Mouse (Mus musculus): Measurements from ENCODE around the gene Ncoa3.

Ncoa3 gene

DNA sequence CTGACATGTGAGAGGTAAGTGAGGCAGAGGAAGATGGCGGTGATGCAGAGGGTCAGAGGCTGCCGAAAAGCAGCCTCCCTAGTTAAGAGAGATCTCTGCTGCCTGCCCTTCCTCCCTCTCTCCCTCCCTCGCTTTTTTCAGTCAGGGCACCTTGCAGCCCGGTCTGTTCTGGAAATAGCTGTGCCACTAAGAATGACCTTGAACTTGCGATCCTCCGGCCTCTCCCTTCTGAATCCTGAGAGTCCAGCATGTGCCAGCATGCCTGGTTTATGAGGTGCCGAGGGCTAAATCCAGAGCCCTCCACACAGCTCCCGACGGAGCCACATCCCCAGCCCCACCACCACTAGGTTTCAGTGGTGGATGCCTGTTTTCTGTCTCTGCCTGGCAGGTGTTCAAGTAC is 113.5 kb downstream of the Ncoa3 start:
- DNase-seq (ENCODE audit: low spot score), result no peak

DNA sequence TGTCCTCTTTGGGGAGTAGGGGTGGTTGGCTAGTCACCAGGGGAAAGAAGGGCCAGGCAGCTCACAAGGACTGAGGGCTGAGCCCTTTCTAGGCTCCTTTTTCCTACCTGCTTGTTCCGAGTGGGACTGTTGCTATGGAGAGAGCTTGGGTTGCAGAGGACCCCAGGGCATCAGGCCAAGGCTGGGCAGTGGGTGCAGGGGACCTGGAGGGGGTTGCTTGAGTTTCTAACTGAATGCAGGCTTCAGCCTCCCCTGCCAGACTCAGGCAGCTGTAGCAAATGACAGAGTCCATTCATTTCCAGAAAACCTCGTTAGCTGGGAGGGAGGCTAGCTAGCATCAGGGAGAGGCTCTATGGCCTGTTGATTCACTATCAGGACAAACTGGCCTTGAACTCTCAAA is 114.2 kb downstream of the Ncoa3 start:
- no peak for DNase-seq (ENCODE audit: low spot score)

DNA sequence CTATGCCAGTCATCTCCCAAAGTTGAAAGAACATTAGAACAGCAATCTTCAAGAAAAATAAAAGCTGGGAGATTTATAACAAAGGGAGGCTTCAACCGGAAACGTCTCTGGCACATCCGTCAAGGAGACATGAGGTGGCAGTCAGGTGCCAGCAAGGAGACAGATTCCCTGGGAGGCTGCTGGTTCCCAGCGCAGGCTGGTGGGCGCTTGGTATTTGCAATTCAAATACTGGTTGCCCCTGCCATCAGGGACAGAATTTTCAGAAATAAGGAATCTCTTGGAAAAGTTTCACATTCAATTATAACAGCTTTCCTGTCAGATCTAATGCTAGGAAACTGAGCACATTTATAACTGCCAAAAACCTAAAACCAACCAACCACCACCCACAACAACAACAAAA is 115.5 kb downstream of the Ncoa3 start:
- DNase-seq (ENCODE audit: low spot score), result no peak

DNA sequence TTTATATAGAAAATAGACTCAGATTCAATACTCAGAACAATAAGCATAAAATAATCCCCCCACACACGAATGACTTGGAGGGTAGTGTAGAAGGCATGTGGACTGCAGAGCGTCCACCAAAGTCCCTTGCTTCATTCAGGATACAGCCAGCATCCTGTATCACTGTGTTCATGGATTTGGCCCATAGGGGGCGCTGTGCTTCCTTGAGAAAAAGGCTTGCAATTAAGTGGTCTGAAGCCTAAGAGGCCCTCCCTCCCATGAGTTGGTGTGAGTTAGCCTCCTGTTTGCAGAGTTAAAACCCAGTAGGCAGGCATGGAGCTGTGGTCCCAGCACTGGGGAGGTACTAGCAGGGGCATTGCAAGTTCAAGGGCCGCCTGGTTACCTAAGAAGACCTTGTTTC is 115.9 kb downstream of the Ncoa3 start:
- DNase-seq (ENCODE audit: low spot score), result peak; percentile 70

DNA sequence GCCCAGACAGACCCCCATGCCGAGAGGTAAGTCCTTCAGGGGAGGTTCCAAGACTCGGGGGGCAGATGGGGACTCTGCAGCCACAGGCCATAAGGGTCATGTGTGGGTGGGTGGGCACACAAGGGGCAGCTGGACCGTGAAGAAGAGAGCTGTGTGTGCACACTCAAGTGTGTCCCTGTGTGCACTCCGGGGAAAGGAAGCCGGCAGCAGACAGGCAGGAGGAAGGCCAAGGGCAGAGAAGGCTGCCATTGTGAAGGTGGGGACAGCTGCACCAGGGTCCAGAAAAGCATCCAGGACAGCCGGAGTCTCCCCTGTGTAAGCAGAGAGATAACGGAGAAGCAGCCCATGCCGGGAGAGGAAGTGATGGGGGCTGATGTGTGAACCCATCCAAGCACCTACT is 118.3 kb downstream of the Ncoa3 start:
- no peak for DNase-seq (ENCODE audit: low spot score)

DNA sequence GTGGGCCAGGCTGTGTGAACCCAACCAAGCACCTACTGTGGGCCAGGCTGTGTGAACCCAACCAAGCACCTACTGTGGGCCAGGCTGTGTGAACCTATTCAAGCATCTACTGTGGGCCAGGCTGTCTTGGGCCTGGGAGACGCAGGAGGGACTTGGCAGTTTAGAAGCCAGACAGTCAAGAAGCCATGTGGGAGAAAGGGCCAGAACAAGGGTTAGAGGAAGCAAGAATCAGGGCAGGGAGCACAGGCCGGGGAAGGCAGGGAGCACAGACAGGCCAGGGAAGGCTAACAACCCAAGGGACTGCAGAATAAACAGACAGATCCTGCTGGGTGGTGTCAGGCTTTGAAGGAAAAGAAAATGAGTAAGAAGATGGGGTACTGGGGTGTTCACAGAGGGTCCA is 118.8 kb downstream of the Ncoa3 start:
- DNase-seq (ENCODE audit: low spot score), result no peak

DNA sequence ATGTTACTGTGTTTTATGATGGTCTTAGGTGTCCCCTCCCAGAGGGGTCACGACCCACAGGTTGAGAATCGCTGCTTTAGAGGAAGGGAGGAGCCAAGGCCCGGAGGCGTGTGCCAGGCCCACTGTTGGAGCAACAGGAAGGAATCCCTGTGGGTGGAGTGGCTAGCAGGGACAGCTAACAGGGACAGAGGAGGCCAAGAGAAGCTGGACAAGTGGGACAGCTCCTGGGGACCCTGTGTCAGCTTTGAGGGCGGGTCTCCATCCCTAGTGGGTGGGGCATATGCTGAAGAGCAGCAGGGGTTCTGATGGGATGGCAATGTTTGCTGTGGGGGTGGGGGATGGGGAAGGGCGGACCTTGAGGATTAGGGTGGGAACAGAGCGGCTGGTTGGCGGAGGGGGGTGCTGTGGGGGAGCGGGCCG is 119.4 kb downstream of the Ncoa3 start:
- no peak for DNase-seq (ENCODE audit: low spot score)

DNA sequence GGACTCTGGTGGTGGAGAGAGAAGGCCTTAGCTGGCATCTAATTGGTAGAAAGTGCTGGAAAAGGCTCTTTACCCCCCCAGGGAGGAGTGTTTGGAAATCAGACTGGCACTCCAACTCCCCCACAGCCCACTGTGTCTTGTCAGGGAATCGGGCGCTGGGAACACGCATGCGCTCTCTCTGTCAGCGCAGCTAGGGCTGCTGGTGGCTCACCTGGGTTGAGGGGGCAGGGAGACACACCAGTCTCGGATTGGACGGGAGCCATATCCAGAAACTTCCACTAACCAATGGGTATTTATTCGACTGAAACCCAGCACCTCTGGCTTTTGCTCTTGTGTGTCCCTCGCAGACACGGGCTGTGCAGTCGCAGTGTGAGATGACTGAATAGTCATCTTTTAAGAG is 120.5 kb downstream of the Ncoa3 start:
- no peak for DNase-seq (ENCODE audit: low spot score)

DNA sequence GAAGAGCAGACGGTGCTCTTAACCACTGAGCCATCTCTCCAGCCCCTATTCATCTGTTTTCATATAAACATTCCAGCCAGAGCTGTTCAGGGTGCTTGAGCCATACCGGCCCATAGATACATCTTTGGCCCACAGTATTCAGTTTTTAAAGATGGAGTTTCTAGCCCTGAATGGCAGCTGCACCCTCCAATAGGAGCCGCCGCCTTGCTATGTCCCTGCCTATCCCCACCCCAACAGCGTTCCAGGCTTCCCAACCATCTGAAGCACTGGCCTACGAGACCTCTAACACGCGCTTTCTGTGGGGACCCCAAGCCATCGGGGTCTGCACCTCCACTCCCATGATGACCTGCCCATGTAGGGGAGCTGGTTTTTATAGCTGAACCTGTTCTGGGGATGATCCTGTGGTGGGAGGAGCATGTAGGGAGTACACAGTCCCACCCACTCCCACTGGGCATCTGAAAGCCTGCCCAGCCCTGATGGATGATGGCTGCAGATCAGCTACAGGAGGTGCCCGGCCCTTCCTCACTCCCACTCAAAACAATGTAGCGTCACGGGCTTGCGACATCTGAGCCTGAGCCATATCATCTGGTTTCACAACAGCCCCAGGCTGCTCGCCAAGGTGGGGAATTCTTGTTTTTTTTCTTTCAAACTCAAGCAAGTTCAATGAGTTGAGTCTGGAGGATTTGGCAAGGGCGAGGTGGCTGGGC is 123.3 kb downstream of the Ncoa3 start:
- DNase-seq (ENCODE audit: low spot score), result peak; percentile 91

DNA sequence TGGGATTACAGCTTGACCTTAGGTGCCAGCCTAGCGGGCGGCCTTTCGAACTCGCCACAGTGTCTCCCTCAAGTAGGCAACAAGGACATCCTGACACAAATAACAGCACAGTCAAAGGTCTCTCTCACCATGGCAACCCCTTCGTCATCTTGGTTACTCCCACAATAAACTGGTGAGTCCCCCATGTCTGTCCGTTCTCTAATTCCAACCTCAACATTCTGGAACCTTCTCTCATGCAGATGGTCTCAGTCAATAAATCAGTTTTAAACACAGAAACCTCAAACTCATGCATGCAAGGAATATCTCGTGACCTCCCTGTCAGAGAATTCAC is 123.8 kb downstream of the Ncoa3 start:
- no peak for DNase-seq (ENCODE audit: low spot score)

DNA sequence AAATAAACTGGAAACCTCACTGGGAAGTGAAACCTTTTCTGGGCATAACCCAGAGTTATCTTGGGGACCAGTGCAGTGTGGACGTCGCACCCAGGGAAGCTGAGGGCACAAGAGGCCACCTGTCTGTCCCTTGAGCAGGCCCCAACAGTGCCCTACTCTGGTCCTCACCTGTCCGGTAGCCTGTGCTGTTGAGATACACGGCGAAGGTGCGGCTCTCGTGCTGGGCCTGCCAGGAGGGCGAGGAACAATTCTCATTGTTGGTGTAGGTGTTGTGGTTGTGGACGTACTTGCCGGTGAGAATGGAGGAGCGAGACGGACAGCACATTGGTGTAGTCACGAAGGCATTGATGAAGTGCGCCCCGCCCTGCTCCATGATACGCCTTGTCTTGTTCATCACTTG is 124.3 kb downstream of the Ncoa3 start:
- DNase-seq (ENCODE audit: low spot score), result no peak

DNA sequence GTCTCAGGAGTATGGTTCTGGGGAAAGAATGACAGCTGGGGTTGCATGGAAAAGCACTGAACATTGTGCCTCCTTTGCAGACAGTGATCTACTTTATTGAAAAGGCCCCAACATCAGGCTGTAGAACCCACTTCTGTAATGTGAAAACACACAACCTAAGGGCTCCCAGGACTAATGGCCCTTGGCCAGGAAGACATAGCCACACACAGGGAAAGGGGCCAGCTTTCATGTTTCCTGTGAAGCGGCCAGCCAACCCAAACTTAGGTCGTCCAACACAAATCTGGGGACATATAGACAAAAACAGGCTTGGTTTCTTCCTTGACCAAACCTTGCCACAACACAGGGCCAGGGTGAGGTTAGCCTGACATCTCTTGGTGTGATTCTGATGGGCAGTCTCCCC is 127.6 kb downstream of the Ncoa3 start:
- DNase-seq (ENCODE audit: low spot score), result no peak

DNA sequence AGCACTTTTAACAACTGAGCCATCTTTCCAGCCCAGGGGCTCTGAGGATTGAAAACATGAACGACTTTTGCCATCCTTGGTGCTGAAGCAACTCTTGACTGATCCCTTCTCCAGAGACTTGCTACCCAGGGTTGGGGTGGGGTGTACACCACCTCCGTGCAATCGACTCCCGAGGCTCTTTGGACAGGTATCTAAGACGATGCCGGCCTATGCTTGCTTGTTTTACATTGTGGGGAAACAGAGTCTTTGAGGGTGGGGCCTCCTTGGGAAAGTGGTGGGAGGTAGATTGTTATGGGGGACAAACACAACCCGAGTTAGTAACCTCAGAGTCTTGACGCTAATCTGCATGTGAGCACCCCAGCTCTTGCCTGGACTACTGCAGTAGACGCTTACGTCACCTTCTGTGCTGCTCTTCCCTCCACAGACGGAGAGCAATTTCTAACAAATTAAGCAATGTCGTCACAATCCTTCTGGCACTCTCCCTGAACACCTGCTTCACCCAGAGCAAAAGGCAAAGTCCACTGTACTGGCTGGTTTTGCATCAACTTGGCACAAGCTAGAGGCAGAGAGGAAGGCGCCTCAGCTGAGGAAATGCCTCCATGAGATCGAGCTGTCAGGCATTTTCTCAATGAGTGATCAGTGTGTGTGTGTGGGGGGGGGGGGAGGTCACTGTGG is 129.4 kb downstream of the Ncoa3 start:
- no peak for DNase-seq (ENCODE audit: low spot score)

DNA sequence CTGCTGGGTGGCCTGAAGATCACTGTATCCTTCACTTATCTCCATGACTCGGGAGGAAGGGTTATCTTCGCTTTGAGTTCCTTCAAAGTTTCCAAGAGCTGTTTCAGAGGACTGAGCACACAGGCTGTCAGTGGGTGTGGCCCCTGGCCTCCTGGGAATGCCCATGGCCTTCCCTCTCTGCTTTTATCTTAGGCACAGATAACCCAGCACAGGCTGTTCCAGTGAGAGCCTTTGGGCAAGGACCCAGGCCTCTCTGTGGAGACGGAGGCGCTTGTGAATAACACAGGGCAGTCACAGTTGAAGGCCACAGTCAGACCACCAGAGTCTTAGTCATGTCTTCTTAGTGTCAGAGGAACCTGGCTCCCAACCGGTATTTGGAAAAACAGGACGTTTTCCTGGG is 130.3 kb downstream of the Ncoa3 start:
- DNase-seq (ENCODE audit: low spot score), result peak; percentile 94
